Mouse (Mus musculus): ENCODE measurements around the gene Iqca. TPM values are rescaled to one million over a fixed set of nuclear protein-coding genes. Genes with fewer than 3 reads are reported as not detected.

Iqca gene
- polyA plus RNA-seq, 1 experiment: not detected

GRCm38 (mm10) chr1:90180966-90181699 lies 27.9 kb upstream of the Iqca start:
- H3K36me3 ChIP-seq (ENCODE audit: control insufficient read depth): no peaks in the 10 kb centered on the region
- TF ChIP-seq GATA1 (IDR thresholded peaks at IDR 0.05; ENCODE audit: low read length) (no peak), TAL1 (IDR thresholded peaks at IDR 0.05; ENCODE audit: low read length) (no peak)
- H3K4me1 ChIP-seq (ENCODE audit: control insufficient read depth): no peaks in the 10 kb centered on the region
- H3K4me3 ChIP-seq (replicated peaks): no peak overlapping the region
- H3K9me3 ChIP-seq (ENCODE audit: control insufficient read depth, low read length): no peaks in the 10 kb centered on the region
- no peaks in the 10 kb centered on the region; the same call in 1 of the 2 replicates for H3K27me3 ChIP-seq (ENCODE audit: control insufficient read depth)

GRCm38 (mm10) chr1:90180479-90180878 lies 27.3 kb upstream of the Iqca start:
- H3K27me3 ChIP-seq (ENCODE audit: control insufficient read depth): no peaks in the 10 kb centered on the region; the same call in 1 of the 2 replicates
- H3K4me3 ChIP-seq (replicated peaks): no peak overlapping the region
- H3K36me3 ChIP-seq (ENCODE audit: control insufficient read depth): no peaks in the 10 kb centered on the region
- TF ChIP-seq GATA1 (IDR thresholded peaks at IDR 0.05; ENCODE audit: low read length) (no peak), TAL1 (IDR thresholded peaks at IDR 0.05; ENCODE audit: low read length) (no peak)
- no peaks in the 10 kb centered on the region for H3K4me1 ChIP-seq (ENCODE audit: control insufficient read depth)
- no peaks in the 10 kb centered on the region for H3K9me3 ChIP-seq (ENCODE audit: control insufficient read depth, low read length)

GRCm38 (mm10) chr1:90177978-90178377 lies 24.8 kb upstream of the Iqca start:
- Histone ChIP-seq H3K27me3 (ENCODE audit: control insufficient read depth) (no peaks in the 10 kb centered on the region; the same call in 1 of the 2 replicates), H3K4me1 (ENCODE audit: control insufficient read depth) (no peaks in the 10 kb centered on the region), H3K4me3 (replicated peaks) (no peak overlapping the region), H3K36me3 (ENCODE audit: control insufficient read depth) (no peaks in the 10 kb centered on the region), H3K9me3 (ENCODE audit: control insufficient read depth, low read length) (no peaks in the 10 kb centered on the region)
- no peak for TF ChIP-seq TAL1 (IDR thresholded peaks at IDR 0.05; ENCODE audit: low read length)
- no peak for TF ChIP-seq GATA1 (IDR thresholded peaks at IDR 0.05; ENCODE audit: low read length)

GRCm38 (mm10) chr1:90177565-90177964 lies 24.4 kb upstream of the Iqca start:
- H3K4me1 ChIP-seq (ENCODE audit: control insufficient read depth): no peaks in the 10 kb centered on the region
- no peaks in the 10 kb centered on the region; the same call in 1 of the 2 replicates for H3K27me3 ChIP-seq (ENCODE audit: control insufficient read depth)
- H3K4me3 ChIP-seq (replicated peaks): no peak overlapping the region
- no peaks in the 10 kb centered on the region for H3K36me3 ChIP-seq (ENCODE audit: control insufficient read depth)
- no peaks in the 10 kb centered on the region; the same call in 1 of the 2 replicates for H3K9me3 ChIP-seq (ENCODE audit: control insufficient read depth, low read length)
- TF ChIP-seq TAL1 (IDR thresholded peaks at IDR 0.05; ENCODE audit: low read length) (no peak), GATA1 (IDR thresholded peaks at IDR 0.05; ENCODE audit: low read length) (no peak)

GRCm38 (mm10) chr1:90176223-90176622 lies 23.0 kb upstream of the Iqca start:
- Histone ChIP-seq H3K9me3 (ENCODE audit: control insufficient read depth, low read length) (no peaks in the 10 kb centered on the region; the same call in 1 of the 2 replicates), H3K4me3 (replicated peaks) (no peak overlapping the region), H3K27me3 (ENCODE audit: control insufficient read depth) (no peaks in the 10 kb centered on the region), H3K4me1 (ENCODE audit: control insufficient read depth) (no peaks in the 10 kb centered on the region), H3K36me3 (ENCODE audit: control insufficient read depth) (no peaks in the 10 kb centered on the region)
- no peak for TF ChIP-seq GATA1 (IDR thresholded peaks at IDR 0.05; ENCODE audit: low read length)
- TF ChIP-seq TAL1 (IDR thresholded peaks at IDR 0.05; ENCODE audit: low read length): no peak

- Histone ChIP-seq H3K36me3 (ENCODE audit: control insufficient read depth) (no peaks in the 10 kb centered on the region), H3K27me3 (ENCODE audit: control insufficient read depth) (no peaks in the 10 kb centered on the region), H3K9me3 (ENCODE audit: control insufficient read depth, low read length) (no peaks in the 10 kb centered on the region; the same call in 1 of the 2 replicates), H3K4me1 (ENCODE audit: control insufficient read depth) (no peaks in the 10 kb centered on the region), H3K4me3 (replicated peaks) (no peak overlapping the region)
- TF ChIP-seq TAL1 (IDR thresholded peaks at IDR 0.05; ENCODE audit: low read length) (no peak), GATA1 (IDR thresholded peaks at IDR 0.05; ENCODE audit: low read length) (no peak)
Measured at GRCm38 (mm10) chr1:90174338-90174737, 21.1 kb upstream of the Iqca start.

- Histone ChIP-seq H3K4me1 (ENCODE audit: control insufficient read depth) (no peaks in the 10 kb centered on the region), H3K4me3 (replicated peaks) (no peak overlapping the region), H3K27me3 (ENCODE audit: control insufficient read depth) (no peaks in the 10 kb centered on the region), H3K9me3 (ENCODE audit: control insufficient read depth, low read length) (no peaks in the 10 kb centered on the region), H3K36me3 (ENCODE audit: control insufficient read depth) (no peaks in the 10 kb centered on the region)
- no peak for TF ChIP-seq TAL1 (IDR thresholded peaks at IDR 0.05; ENCODE audit: low read length)
- no peak for TF ChIP-seq GATA1 (IDR thresholded peaks at IDR 0.05; ENCODE audit: low read length)
Measured at GRCm38 (mm10) chr1:90164319-90164718, 11.1 kb upstream of the Iqca start.

GRCm38 (mm10) chr1:90163161-90163560 lies 10.0 kb upstream of the Iqca start:
- H3K4me1 ChIP-seq (ENCODE audit: control insufficient read depth): no peaks in the 10 kb centered on the region
- no peaks in the 10 kb centered on the region for H3K27me3 ChIP-seq (ENCODE audit: control insufficient read depth)
- TF ChIP-seq GATA1 (IDR thresholded peaks at IDR 0.05; ENCODE audit: low read length) (no peak), TAL1 (IDR thresholded peaks at IDR 0.05; ENCODE audit: low read length) (no peak)
- H3K9me3 ChIP-seq (ENCODE audit: control insufficient read depth, low read length): no peaks in the 10 kb centered on the region
- no peaks in the 10 kb centered on the region for H3K36me3 ChIP-seq (ENCODE audit: control insufficient read depth)
- H3K4me3 ChIP-seq (replicated peaks): no peak overlapping the region

- H3K4me3 ChIP-seq (replicated peaks): no peak overlapping the region
- no peaks in the 10 kb centered on the region for H3K36me3 ChIP-seq (ENCODE audit: control insufficient read depth)
- TF ChIP-seq GATA1 (IDR thresholded peaks at IDR 0.05; ENCODE audit: low read length) (no peak), TAL1 (IDR thresholded peaks at IDR 0.05; ENCODE audit: low read length) (no peak)
- H3K4me1 ChIP-seq (ENCODE audit: control insufficient read depth): no peaks in the 10 kb centered on the region
- no peaks in the 10 kb centered on the region for H3K27me3 ChIP-seq (ENCODE audit: control insufficient read depth)
- no peaks in the 10 kb centered on the region for H3K9me3 ChIP-seq (ENCODE audit: control insufficient read depth, low read length)
Measured at GRCm38 (mm10) chr1:90162379-90162857, 9.2 kb upstream of the Iqca start.

Data from erythroblast, embryonic 14.5 days (primary cell).